Mouse (Mus musculus) right cerebral cortex, postnatal 36 days (tissue): ENCODE measurements around the gene Sgcd.

Experiments
- DNase-seq, 2 experiments: peaks; one replicate each; pipeline ENCODE4 v3.0.0; 2022; ENCODE audit warnings: low spot score in 2 of 2, mixed read lengths in 1 of 2

Gene Sgcd

DNA sequence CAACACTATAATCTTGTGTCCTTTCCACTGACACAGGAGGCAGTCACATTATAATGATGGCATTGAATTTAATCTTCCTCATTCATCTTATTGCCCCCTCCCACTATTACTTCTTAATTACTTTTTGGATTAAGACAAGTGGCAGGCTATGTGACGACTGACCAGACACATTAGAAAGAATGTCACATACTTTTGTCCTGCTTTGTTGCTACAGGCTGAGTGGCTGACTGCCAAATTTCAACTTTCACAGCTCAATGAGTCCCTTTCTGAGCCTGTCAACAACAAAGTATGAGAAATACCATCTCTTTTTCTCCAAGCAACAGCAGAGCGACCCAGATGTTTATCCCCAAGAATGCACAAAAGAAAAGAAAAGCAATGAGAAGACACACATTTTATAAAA lies 970.6 kb downstream of the Sgcd start:
- no peak for DNase-seq

DNA sequence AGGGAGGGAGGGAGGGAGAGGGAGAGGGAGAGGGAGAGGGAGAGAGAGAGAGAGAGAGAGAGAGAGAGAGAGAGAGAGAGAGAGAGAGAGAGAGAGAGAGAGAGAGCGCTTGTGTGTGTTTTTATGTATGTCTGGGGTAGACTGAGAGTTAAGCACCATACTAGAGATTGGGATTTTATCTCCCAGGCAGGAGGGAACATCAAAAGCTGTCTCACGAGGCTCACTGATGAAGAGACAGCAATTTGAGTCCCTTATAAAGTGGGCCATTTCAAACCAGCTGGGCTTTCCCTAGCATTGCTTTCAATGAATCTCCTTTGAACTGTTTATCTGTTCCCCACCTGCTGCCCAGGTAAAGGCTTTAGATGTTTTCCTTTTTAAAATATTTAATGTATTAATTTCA lies 973.1 kb downstream of the Sgcd start:
- no peak for DNase-seq

DNA sequence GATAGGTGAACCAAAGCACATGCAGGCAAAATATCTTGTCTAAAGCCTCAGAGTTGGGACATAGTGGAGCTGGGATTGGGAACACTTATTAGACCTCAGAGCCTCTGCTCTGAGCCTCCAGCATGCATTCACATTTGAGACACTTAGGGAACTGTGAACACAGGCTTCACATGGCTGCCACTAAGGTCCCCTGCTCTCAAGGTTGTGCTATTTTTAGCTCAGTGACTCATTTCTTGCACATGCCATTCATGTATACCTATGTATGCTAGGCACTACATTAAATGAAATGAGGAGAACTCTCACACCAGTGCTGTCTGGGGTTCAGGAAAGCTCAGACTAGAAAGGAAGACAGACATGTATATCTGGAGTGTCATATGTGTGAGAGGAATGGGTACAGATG lies 974.5 kb downstream of the Sgcd start:
- DNase-seq: no peak

DNA sequence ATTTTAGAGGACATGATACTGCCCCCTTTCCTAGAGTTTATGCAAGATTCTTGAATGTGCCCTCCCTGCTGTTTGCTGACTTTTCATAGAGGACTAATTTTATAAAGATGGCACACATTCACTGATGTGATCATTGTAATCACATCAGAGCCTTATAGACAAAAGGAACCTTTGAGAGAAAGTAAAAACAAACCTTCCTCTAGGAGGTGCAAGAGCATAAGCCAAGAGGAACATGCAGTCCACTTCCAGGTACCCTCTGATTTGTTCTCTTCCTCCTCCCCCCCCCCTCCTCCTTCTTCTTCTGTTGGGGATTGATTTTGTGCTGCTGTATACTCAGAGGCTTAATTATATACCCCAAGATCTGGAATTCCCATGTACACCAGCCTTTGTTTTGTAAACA lies 978.6 kb downstream of the Sgcd start:
- no peak for DNase-seq

DNA sequence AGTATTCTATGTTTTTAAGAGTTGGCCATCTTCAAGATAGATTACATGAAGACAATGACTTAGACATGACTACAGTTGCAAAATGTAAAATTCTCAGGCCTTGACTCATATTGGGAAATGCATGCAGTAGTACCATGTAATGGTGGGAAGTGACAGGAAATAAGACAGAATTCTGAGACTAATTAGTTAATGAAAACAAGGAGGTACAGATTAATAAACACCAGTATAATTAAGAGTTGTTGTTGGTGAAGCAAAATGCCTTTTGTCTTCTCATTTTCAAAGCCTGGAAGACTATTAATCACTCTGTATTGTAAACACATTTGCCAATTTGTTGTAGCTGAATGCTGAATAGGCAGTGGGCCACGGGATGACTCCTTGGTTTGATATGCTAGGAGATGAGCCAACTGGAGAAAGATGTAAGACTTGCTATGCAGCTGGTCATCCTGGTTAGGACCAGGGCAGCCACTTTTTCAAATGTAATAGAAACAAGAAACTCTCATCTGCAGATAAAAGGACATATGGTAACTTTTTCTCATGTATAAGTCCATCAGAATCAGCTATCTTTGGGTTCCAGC lies 983.4 kb downstream of the Sgcd start:
- DNase-seq: no peak

DNA sequence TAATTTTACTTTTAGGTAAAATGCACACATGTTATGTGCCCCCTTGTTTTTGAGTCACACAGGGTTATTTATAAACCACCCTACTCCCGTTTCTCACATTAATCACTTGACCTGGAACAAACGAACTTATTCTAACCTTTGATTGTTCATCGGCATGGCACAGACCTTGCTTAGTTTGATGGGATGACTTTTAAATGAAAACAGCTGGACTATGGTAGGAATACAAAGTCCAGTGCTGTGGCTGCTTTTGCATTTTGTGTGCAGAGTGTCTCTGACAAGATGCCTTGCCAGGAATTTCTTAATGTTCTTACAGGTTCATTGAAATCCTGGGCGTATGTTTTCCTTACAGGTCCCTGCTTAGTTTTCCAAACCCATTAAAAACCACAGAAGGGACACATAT lies 1049.5 kb downstream of the Sgcd start:
- no peak for DNase-seq

DNA sequence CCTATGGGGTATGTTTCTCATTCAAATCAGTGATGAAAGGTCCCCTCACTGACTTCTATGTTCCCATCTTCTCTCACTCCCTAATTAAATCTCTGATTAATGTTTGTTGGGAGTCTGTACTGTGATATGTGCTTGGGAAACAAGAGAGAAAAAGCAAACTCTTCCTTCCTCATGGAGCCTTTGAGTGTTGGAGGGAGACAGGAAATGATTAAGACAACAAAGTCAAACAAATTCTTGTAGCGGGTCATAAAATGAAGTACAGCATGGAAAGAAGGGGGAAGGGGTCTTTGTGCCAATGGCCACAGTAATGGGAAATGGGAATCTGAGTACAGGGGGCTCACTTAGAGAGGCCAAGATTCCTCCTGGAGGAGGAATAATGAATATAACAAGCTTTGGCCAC lies 1063.8 kb downstream of the Sgcd start:
- DNase-seq: no peak

DNA sequence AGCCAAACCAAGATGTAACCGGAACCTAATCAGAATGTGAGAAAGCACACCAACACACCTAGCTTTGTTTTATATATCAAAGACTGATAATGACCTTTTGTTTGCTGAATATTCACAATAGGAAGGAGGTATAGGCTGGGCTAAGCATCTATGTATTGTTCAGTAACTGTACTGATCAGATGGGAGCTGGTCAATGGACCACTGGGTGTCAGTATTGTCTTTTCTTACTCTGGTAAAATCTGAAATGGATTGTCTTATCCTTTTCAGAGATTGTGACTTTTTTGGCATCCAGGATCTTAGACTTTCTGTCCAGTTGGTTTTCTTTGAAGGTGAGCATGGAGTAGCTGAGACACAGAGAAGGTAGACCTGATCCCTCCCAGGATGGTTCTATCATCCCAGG lies 1068.5 kb downstream of the Sgcd start:
- no peak for DNase-seq

DNA sequence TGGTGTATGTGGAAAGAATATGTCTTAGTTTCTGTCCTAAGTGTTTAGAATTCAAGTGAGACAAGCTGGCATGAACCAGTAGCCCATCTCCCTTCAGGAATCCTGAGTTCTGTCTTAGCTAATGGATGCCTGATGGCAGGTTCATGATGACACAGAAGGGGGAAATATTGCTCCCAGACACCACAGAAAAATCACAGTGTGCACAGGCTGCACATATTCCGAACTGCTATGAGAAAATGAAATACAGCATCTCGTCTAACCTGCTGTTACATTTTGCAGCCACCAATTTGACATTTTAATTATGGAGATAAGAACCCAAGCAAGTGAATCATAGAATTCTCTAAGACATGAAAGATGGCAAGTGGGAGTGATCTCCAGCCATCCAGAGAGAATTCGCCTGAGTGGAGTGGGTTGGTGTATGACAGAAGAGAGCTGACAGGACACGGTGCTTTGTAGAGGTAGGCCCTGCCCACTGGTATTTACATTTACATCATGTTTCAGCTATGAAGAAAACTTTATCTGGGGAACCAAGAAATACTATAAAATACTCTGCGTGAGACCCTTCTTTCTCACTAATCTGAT lies 1076.0 kb downstream of the Sgcd start:
- DNase-seq: peak in 1 of 2 experiments; percentile 6

DNA sequence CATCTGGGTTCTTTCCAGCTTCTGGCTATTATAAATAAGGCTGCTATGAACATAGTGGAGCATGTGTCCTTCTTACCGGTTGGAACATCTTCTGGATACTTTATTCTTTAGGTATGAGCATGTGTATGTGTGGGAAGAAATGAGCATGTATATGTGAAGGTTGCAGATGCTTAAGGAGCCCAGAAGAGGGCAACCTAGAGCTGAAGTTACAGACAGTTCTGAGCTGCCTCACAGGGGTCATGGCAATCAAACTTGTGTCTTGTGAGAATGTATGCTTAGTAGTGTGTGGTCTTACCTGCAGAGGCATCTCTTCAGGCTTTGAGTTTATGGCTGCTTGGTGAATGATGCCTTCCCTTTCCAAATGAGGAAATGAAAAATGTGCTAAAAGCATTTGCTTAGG lies 1084.5 kb downstream of the Sgcd start:
- DNase-seq: no peak

DNA sequence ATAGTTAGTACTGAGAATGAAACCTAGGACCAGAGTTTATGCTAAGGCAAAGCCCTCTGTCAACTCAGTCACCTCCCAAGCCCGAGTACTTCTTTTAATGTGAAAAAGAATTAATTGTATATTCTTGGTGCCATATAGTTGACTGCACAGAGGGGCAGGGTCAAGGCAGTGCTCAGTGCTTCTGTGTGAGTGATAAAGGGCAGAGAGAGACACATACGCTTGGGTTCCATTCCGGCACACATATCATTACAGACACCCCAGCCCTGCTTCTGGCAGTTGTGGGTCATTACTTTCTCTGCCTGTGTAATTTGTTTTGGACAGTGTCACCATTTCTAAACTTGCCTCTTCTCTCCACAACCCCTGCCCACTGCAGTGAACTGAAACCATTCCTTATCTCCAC lies 1099.7 kb downstream of the Sgcd start:
- DNase-seq: no peak

DNA sequence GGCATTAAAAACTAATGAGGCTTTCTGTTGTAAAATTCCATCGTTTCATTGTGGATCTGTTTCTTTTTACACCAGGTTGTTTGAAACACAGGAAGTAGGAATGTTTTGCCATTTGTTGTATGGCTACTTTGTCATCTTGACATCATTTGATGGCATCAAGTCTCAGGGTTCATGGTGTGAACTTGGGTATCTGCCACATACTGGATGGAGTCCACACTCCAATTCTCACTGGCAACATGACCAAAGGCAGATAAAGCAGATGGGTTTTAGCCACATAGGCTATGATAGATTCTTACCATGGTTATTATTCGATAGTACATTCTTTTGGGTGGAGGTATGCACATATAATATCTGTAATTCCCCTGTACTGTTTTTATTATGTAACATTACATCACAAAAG lies 1106.3 kb downstream of the Sgcd start:
- no peak for DNase-seq

DNA sequence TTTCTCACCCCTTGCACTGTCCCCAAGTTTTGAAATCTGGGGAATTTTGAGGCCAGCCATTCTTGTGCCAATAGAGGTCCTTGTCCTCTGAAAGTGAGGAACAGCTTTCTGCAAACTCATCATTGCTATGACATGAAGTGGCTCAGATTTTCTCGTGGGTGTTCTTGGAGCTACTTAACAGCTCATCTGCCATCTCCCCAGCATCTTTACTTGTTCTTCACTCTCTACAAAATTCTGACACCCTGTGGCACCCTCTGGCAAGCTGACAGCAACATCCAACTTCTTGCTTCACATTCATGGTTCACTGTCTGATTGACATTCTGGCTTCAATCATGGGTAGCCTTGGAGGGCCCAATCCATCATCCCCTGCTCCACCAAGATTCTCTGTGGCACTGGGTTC lies 1113.0 kb downstream of the Sgcd start:
- DNase-seq: peak in 1 of 2 experiments; percentile 2

DNA sequence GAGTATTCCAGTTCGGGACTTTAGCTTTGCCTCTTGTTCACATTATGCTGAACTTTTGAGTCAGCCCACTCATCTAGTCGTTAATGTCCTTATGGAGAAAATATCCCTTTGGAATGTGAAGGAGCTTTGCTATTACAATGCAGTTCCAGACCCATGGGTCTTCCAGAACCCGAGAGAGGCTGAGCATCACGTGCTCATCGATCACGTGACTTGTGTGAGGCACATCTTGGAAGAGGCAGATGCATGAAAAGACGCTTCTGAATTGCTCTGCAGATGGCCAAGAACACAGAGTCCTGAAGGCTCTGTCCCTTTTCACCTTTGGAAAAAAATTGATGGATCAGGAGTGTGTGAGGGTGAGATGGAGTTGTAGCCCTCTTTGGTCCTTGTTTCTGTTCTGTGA lies 1120.2 kb downstream of the Sgcd start:
- no peak for DNase-seq

DNA sequence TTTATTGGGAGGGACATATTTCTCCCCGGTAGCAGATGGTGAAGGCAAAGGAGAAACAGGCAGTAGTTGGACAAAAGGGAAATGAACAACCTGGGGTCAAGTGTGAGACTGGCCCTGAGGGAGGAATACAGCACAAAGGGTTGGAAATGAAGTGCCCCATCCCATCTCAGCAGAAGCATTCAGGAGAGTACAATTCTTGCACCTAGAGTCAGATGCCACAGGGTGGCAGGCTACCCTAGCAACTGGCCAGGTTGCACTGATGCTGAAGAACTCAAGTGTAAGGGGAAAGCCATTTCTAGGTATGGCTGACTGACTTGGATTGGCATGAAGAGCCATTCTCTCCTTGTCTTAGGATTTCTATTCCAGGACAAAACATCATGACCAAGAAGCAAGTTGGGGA lies 1124.0 kb downstream of the Sgcd start:
- no peak for DNase-seq

DNA sequence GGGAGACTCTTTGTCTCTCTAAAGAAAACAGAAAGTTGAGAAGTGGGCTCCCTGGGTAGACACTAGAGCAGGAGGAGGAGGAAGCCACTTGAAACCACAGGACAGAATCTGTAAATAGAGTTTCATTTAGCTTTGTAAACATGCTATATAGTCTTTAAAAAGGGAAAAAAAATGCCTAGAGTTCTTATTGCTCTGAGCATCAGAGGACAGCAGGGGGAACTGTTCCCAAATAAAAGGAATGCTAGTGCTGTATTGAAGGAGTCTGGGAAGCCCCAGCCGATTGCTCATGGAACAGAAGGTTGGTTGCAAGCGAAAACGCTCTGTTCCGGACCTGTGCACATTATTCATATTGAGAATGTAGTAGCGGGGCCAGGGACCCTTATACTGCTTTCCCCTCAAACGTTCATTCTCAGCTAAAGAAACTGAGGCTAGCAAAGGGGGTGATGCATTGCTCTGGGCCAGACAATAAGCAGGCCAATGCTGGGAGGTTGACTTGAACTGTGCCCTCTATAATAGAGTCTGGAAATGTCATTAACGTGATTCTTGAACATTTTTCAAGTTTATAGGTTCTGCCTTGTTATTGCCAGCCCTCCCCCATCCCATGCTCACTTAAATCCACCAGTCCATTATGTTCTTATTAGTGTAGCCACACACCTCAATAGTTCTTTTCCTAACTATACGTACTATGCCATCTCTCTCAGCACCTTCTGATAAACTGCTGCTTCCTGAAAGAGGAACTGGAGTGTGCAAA lies 1140.4 kb downstream of the Sgcd start:
- DNase-seq: no peak

DNA sequence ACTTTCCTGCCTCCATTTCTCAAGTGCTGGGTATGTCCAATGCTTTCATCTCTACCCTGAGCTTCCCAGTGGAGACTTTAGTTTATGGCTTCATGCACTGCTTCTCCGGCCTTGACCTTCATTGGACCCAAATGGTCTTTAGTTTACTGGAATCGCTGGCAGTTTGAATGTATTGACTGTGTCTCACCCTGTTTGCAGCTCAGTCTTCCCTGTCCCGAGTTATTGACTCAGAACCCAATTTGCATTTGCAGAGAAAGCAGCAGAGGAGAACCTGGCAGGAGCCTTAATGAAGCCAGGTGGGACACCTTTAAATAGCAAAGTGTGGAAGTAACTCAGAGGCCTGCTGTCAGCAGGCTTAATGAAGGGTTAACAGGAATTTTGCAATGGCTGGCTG lies 1140.9 kb downstream of the Sgcd start:
- DNase-seq: no peak

DNA sequence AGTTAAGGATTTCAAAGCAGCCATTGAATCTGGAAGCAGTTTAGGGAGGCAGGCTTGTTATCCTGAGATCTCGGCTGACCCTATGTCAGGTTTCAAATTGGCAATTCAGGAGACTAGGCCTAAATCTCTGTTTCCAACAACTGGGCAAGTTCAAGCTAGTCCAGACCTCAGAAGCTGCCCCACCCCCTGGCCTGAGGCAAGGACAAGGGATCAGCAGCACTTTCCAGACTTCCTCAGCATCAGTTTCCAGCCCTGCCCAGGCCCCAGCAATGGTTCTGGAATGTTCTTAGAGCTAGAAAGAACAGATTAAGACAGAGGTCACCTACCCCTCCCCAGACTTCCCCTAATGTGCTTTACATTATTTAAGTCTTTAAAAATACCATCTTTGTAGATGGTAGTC lies 1142.1 kb downstream of the Sgcd start:
- DNase-seq: no peak
